Mouse (Mus musculus) brain, embryonic 18.5 days (tissue): ENCODE measurements around the gene Ano1.

Experiments used
- DNase-seq: peaks from one replicate; pipeline ENCODE4 v3.0.0-alpha.2; 2012; ENCODE audit warnings: low read depth, low spot score

The Ano1 gene

DNA sequence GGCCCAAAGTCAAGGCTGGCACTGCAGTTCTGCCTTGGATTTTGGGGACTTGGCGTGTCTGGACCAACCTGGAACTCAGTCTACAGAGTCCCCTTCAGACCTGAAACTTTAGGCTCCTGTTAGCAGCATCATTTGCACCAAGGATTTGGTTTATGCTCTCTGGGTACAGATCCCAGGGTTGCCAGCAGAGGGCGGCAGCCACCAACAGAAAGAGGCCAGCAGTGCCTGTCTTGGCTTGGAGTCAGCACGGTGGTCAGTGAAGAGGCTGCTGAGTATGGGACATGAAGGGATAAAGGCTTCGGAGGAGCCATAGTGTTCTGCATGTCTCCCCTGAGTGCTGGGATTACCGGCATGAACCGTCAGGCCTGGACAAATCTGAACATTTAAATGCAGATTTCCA is 166.1 kb downstream of the Ano1 start:
- DNase-seq, result no peak

DNA sequence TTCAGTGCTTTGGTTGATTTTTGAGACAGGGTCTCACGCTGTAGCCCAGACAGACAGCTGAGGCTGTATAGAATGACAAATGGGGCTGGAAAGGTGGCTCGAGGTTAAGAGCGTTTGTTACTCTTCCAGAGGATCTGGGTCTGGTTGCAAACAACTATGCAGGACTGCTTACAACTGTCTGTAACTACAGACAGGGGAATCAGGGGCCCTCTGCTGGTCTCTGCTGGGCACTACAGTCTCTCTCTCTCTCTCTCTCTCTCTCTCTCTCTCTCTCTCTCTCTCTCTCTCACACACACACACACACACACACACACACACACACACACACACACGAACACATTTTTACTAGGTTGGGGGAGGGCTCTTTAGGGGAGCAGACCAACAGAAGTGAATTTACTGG is 168.2 kb downstream of the Ano1 start:
- no peak for DNase-seq

DNA sequence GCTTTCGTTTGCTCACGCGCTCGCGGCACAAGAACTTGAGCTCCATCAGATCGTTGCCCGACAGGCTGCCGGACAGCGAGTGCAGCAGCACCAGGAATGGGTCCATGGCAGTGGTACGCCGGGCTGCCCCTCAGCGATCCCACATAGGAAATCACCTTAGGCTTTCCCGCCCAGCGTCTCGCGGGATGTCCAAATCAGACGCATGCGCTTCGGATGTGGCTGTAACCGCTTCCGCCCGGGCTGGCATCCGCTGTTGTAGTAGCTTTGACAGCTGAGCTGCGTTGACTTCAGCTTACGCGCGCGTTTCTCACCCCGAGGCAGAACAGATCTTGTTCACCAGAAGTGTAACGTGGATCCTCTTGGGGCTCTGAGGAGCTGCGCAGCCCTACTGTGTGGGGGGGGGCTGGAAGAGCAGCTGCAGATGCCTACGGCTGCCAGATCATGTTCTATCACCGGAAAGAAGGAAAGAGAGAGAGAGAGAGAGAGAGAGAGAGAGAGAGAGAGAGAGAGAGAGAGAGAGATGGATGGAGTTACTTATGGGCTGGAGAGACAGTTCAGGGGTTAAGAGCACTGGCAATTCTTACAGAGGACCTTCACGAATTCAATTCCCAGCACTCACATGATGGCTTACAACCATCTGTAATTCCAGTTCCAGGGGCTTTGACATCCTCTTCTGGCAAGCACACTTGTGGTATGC is 169.3 kb downstream of the Ano1 start, which contains the start of gene Fadd:
Fadd (minus strand) TSS at position 180 of the 697 bp plus-strand sequence.
- DNase-seq, result peak; percentile 84

DNA sequence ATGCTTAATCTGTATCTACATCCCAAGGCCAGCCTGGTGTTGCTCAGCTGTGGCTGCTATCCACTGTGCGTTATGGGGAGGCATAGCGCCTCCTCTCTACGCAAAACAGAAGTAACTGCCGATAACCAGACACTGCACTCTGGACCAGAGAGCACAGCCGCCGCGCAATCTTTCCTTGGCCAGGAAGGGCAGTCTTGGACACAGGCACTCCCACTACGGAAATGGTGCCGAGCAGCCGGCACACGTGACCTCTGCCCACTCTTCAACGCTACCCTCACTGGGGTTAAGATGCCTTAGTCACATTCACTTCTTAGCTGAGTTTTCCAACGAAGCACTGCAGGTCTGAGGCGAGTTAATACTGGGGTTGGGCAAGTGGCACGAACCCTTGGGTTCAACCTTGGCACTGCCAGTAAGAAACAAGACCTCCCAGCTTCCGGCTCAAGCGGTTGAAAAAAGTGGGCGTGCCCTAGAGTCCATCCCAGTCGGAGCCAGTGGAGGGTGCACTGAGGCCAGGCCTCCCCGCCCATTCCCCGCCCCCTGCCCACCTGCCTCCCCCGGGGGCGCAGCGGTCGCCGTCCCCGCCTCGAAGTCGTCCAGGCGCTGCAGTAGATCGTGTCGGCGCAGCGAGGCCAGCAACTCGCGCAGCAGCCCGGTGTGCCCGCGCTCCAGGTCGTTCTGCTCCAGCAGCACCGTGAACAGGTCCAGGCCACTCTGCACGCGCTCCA is 170.1 kb downstream of the Ano1 start:
- DNase-seq, result no peak

DNA sequence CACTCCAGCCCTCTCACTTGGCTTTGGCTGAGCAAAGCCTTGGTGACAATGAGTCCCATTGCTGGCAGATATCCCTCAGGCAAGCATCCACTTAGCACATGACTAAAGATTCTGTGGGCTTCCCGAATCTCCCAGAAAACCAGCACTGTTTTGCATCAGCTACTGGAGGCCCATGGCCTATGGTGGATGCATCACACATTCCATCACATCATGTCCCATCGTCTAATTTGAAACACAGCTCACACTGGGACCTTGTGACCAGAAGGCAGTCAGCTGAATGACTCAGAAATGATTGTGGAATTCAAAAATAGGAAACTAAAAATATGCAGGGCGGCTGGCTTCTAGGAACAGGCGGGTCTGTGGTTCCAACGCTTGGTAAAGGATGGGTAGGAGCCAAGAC is 173.9 kb downstream of the Ano1 start:
- no peak for DNase-seq

DNA sequence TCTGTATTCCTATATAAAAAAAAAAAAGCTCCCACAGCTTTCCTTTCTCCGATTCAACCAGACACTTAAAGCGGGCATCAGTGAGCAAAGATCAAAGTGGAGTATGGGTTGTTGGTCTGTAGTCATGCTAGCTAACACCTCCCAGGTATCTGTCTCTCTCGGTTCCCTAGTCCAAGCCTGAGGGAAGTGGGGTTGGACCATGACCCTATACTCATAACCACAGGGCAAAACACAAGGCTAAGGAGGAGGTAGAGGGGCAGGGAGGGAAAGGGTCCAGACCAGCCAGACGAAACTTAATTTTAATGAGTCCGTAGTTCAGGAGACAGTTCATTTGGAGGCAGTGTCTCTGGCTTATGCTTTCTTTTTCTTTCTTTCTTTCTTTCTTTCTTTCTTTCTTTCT is 179.5 kb downstream of the Ano1 start:
- DNase-seq, result no peak

DNA sequence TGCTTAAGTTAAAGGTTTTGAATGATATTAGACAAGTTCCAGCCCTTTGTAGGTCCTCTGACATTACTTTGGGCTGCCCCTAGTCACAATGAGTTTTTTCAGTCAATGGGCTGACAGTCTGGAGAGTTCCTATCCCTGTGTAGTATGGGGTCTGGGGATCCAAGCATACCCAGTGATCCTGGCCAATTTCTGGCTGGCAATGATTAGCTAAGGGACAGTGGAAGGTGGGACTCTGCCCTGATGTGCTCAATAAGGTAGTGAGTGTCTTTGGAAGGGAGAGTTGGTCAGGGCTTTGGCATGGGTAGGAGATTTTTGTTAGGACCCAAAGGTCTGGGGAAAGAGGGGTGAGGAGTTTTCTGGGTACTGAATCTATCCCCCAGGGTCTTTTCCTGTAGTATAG is 180.2 kb downstream of the Ano1 start:
- no peak for DNase-seq

DNA sequence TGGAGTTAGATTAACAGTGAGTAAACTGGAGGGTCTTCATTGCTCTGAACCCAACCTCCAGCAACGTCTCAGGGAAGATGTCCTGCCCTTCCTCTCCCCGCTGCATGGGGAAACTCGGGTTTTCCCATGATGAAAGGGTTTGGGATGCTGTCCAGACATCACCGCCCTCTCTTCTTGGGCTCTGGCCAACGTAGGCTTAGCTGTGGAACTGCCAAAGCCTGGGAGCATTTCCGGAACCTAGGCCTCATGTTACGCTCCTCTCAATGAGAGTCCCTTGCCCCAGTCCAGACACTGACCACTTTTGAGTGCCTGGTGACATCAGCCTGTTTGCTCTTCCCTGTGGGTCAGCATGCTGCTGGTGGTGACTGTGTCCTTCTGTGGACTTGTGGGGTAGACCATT is 182.3 kb downstream of the Ano1 start:
- no peak for DNase-seq

DNA sequence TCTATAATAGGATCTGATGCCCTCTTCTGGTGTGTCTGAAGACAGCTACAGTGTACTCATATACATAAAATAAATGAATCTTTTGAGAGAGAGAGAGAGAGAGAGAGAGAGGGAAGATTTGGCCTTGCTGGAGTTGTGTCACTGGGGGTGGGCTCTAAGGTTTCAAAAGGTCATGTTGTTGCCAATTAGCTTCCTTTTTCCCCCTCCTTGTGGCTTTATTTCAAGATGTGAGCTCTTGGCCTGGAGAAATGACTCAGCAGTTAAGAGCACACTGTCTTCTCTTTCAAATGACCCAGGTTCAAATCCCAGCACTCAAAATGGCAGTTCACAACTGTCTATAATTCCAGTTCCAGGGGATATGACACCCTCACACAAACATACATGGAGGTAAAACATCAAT is 183.7 kb downstream of the Ano1 start:
- no peak for DNase-seq

DNA sequence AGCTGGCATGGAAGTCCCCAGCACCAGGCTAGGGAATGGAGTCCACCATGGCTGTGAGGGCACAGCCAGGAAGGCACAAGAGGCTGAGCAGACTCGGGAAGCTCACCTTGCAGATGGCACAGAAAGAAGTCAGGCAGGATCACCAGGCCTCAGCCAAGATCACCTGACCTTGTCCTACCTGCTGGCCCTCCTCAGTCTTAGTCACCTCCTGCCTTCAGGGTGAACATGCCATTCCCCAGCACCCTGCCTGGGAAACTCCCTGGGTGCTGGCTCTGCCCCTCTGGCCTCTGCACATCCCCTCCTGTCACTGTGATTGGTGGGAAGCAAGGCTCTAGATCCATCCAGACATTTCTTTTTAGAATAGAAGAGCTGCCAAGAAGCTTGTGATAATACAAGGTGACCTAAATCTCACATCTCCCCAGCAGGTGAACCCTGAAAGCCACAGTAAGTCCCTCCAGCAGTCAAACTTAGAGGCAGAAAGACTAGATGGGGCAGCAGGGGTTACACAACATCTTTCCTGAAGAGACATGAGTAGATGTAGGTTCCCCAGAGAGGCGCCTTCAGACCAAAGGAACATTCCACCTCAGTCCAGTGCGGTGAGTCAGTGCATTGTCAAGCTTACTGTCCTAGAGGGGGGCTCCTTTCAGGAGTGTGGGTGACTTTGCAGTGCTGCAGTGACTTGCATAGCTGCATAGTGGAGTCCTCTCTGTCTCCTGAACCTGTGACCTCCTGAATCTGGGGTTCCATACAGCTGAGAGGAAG is 184.7 kb downstream of the Ano1 start:
- no peak for DNase-seq

DNA sequence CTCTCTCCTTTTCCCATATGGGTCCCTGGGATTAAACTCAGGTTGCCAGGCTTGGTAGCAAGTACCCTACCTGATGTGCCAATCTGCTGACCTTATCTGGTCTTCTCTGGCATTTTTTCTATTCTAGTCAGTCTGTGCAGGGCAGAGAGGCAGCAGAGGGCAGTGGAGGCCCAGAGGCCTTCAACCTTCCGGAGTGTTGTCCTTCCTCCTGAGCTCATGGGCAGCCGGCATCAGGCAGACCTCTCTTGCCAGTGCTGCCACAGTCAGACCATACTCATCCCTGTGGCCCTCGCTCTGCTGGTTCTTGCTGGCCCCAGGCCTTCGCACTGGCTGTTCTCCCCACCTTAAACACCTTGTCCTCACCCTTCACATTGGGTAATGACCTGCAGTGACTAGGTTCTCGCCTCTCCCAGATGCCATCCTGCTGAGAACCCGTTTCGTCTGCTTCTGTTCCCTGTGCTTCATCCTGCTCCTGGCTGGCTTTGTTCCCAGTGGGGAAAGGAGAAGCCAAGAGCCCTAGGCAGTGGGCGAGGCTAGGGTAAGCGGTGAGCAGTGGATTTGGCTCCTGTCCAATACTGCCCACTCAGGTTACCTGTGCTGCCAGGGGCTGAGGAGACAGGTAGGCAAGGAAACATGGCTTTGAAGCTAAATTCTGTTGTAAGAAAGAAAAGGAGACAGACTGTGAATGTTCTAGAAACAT is 188.2 kb downstream of the Ano1 start:
- no peak for DNase-seq

DNA sequence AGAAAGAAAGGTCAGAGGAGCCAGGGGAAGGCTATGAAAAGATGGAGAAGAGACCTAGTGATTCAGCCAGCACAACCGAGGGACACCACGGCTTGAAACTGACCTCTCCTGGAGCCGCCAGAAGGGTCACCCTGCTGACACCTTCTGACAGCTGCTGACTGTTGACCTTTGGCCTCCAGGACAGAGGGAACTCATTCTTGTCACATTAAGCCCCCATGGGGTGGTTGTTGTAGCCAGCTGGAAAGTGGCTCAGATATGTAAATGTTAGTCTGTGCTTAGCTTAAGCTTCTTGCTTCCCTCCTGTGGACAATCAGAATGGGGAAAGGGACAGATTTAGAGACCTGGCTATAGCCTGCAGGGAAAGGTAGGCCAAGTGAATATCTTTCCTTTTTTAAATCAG is 189.8 kb downstream of the Ano1 start:
- DNase-seq, result no peak

DNA sequence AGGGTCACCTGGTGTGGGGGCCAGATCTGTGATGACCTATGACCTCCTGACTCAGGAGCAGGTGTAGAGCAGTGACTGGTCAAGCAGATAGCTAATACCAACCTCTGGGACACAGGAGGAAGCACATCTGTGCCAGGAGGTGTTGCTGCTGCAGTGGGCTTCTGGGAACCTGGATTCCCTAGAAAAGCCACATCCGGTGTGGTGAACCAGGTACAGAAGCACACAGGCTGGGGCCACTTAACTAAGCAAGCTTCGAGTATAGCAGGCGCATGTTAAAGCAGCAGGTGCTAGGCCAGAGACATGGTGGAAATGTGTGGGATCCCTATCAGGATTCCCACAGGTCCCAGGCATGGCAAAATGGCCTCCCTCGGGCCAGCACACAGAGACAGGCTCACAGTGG is 191.2 kb downstream of the Ano1 start:
- no peak for DNase-seq

DNA sequence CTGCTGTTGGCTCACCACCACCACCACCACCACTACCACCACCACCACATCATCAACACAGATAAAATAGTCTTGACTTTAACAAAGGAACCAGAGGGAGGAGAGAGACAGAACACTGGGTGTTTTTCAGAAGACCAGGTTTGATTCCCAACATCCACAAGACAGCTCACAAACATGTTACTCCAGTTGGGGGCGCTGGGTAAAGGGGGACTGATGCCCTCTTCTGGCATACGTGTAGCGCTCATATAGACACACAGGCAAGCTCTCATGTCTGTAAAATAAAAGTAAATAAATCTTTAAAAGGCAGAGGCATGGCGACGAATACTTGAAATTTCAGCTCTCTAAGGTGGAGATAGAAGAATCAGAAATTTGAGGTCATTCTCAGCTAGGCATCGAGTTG is 193.2 kb downstream of the Ano1 start:
- DNase-seq, result no peak

DNA sequence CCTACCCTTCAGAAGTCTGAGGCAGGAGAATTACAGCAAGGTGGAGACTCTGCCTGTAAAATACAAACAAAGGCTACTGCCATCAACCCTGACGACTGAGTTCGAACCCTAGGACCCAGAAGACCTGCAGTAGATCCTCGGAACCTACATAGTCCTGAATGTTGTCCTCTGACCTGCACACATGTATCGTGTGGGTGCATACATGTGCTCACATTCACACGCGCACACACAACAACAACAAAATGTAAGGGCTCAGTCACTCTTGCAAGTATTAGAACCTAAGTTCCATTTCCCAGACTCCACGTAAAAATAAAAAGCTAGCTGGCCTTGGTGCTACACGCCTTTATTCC is 197.7 kb downstream of the Ano1 start:
- no peak for DNase-seq

DNA sequence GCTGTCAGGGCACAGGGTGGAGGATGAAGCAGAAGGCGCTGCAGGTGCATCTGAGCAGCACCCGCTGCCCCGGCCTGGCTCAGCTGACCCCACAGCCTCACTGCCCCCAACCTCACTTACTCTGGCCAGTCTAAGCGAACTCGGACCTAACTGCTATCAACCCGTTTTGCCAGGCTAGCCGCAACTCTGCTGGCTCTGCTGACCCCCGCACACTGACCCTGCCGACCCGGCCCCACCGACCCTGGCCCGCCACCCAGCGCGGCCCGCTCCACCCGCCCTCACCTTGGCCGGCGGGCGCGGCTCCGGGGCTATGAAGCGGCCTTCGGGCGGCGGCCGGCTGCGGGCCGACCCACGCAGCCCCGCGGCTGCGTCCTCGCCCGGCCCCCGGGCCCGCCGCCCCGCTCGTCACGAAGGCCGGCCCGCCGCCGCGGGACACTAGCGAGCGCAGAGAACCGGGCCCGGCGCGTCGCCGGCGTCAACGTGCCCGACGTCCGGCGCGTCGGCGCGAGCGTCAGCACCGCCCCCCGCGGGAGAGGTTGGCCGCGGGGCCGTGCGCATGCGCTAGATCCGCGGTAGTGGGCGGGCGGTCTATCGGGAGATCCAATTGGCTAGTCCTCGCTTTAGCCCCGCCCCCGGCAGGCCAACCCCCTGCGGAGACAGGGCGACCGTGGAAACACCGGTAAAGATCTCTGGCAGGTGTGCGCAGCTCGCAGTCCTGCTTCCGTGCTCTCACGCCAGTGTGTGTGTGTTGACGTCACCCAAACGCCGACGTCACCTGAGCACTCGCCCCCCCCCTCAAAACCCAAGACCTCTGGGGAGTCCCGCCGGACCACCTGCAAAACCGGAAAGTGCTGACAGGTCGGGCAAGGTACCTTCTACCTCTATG is 198.3 kb downstream of the Ano1 start, which contains the start of gene Ppfia1:
Ppfia1 (minus strand) TSS at position 493 of the 886 bp plus-strand sequence.
- DNase-seq, result peak; percentile 87

DNA sequence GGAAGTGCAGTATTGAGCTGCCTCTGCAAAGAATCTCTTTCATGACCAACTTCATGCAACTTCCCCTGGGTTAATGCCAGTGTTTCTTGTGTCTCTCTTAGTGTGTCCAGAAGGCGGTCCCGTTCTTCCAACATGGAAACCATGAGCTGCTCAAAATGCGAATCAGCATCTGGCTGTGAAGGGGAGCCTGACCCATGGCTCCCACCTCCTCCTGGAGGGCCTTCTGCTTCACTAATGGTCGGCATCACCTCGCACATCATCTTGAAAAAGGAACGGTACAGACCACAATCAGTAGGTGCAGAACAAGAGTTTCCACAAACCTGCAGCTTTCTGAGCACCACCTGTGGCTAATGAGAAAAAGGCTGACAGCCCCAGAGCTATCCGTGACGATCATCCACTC is 199.5 kb downstream of the Ano1 start:
- no peak for DNase-seq

DNA sequence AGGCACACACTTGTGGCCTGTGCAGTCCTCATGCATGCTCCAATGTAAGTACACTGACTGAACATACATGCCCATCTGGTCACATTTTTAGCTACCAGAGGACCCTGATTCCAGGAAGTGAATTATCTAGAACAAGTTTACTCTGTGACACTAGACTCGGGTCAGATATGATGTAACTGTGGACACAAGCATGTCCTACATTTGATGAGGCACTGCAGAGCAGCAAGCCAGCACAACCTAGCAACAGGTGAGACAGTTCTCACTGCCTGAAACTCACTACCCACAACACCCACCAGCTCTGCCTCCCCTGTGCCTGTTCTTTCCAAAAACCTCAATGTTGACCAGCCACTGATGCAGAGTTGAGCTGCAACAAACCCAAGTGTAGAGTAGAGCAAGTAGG is 201.0 kb downstream of the Ano1 start:
- no peak for DNase-seq

DNA sequence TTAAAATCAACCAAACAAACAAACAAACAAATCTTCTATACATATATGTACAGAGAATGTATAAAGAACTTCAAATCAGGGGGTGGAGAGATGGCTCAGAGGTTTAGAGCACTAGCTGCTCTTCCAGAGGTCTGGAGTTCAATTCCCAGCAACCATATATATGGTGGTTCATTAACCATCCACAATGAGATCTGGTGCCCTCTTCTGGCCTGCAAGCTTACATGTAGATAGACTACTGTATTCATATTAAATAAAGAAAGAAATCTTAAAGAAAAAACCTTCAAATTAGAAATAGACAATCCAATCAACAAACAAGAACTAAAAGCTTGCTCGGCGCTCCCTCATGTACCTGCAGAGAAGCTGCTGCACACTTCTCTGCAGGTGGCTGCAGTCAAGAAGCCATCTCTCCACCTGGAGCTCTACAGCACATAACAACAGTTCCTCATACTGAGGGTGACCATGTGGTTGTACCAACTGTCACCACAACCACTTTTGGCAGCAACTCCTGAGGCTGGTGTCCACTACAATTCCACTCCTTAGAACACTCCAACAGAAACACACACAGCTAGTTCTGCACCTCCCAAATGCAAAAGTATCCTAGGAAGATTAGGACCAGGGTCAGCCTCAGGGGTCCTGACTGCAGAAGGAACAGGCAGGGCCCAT is 201.7 kb downstream of the Ano1 start:
- no peak for DNase-seq

DNA sequence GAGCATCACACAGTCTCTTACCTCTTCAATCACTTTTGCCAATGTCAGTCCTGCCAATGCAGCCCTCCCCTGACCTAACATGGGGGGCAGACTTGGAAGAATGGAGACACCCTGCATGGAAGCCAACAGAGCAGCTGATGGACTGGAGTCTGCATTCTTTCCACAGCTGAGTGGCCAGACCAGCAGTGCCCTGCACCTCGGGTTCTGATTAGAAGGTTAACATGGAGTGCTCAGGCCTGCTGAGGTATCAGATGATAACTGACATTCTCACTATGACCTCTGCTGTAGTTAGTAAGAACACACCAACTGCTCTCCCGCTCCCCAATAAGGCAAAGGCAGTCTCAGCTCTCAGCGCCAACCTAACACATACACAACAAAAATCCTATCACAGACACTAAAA is 206.5 kb downstream of the Ano1 start:
- DNase-seq, result no peak

DNA sequence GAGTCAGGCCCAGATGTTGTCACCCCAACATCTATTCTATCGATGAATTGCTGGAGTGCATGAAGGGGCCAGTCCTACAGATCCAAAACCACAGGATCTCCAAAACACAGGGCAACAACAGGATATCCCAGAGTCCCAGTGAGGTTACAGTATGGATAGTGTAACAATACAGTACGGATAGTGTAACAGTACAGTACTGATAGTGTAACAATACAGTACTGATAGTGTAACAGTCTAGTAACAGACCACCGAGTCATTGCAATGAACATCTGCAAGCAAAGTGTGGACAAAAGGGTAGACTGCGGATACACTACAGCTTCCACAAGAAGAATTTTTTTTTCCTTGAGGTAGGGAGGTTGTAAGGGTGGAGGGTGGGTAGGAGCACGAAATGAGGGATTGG is 210.4 kb downstream of the Ano1 start:
- DNase-seq, result no peak
